Mouse (Mus musculus) lung, postnatal 0 days (tissue): ENCODE measurements around the gene Wipf1. TPM values are rescaled to one million over a fixed set of nuclear protein-coding genes. Genes with fewer than 3 reads are reported as not detected.

Source experiments
- ATAC-seq: fragments of 200-750 bp; cut with Nextera tagmentation; 2 replicates; pipeline ENCODE4 v1.8.0; 2017; ENCODE audit warnings: moderate library complexity
- DNase-seq: peaks from one replicate; pipeline ENCODE4 v3.0.0-alpha.2; 2016; ENCODE audit warnings: low spot score
- H3K27ac ChIP-seq: fragments of 300-500 bp; sonication (generic); 2 replicates; pipeline ENCODE4 v1.5.1; 2014; ENCODE audit warnings: antibody characterized with exemption, mild to moderate bottlenecking, low read length, mixed read lengths
- H3K27me3 ChIP-seq: fragments of 300-500 bp; sonication (generic); replicated peaks from 2 replicates; pipeline ENCODE4 v1.6.1; 2014; ENCODE audit warnings: low read length, mixed read lengths; ENCODE audit not compliant: insufficient read depth
- H3K36me3 ChIP-seq: fragments of 300-500 bp; sonication (generic); 2 replicates; pipeline ENCODE4 v1.6.1; 2014; ENCODE audit warnings: low read length, mixed read lengths; ENCODE audit not compliant: insufficient read depth
- H3K4me1 ChIP-seq: fragments of 300-500 bp; sonication (generic); 2 replicates; pipeline ENCODE4 v1.6.1; 2014; ENCODE audit warnings: antibody characterized with exemption, low read depth, low read length, mixed read lengths; ENCODE audit not compliant: insufficient read depth
- H3K4me2 ChIP-seq: fragments of 300-500 bp; sonication (generic); replicated peaks from 2 replicates; pipeline ENCODE4 v1.6.1; 2014; ENCODE audit warnings: low read depth, mild to moderate bottlenecking, low read length, moderate library complexity, mixed read lengths
- H3K4me3 ChIP-seq: fragments of 300-500 bp; sonication (generic); 2 replicates; pipeline ENCODE4 v1.5.1; 2014; ENCODE audit warnings: low read depth, low read length
- H3K9ac ChIP-seq: fragments of 300-500 bp; sonication (generic); replicated peaks from 2 replicates; pipeline ENCODE4 v1.6.1; 2014; ENCODE audit warnings: low read depth, mild to moderate bottlenecking
- H3K9me3 ChIP-seq: fragments of 300-500 bp; sonication (generic); 2 replicates; pipeline ENCODE4 v1.6.1; 2016; ENCODE audit warnings: low read length, mixed read lengths
- CTCF ChIP-seq: IDR thresholded peaks from 2 replicates; pipeline ENCODE4 v1.5.1; 2016; ENCODE audit warnings: antibody characterized with exemption, mild to moderate bottlenecking
- EP300 ChIP-seq: IDR thresholded peaks from 2 replicates; pipeline ENCODE4 v1.6.1; 2016; ENCODE audit warnings: antibody characterized with exemption, mild to moderate bottlenecking, control low read depth
- WGBS: fragments of 180-500 bp; shearing (Covaris S2); extraction: QIAGEN DNeasy Blood & Tissue Kit; methylation state at CpG from one replicate; pipeline ENCODE4 v1.1.7; 2014; 5-methylcytosine and 5-hydroxymethylcytosine counted together
- polyA plus RNA-seq: library from polyadenylated mRNA; unstranded; fragments of >200 nt; fragmentation: Nextera tagmentation; extraction: Ambion mirVana; gene quantifications from 2 replicates; pipeline ENCODE4 v1.2.1, GENCODE M21; 2015

The Wipf1 gene
- polyA plus RNA-seq, 1 experiment from 2014 or later, result 9.5 TPM

- Histone ChIP-seq H3K27me3 (no peaks in the 10 kb centered on the region), H3K9ac (peak overlapping the region; percentile 36), H3K36me3 (no peaks in the 10 kb centered on the region), H3K4me1 (peaks cover 12% of the 10 kb centered on the region; the same call in 1 of the 2 replicates), H3K4me3 (peak overlapping the region; percentile 35), H3K4me2 (peak overlapping the region; percentile 58), H3K27ac (peak overlapping the region; percentile 93), H3K9me3 (no peaks in the 10 kb centered on the region)
- 21% methylated on average over 26 of the region's 26 CpGs for WGBS
- peak; percentile 68 for DNase-seq
- peak; percentile 59 for ATAC-seq
- TF ChIP-seq CTCF (peak; percentile 40), EP300 (no peak)
These were observed 44.1 kb downstream of the Wipf1 start for GRCm38 (mm10) chr2:73485236-73486119.

GRCm38 (mm10) chr2:73484561-73485235 lies 44.8 kb downstream of the Wipf1 start:
- peak; percentile 75 for ATAC-seq
- peak overlapping the region; percentile 35 for H3K4me3 ChIP-seq
- TF ChIP-seq CTCF (no peak), EP300 (peak; percentile 84)
- peak; percentile 90 for DNase-seq
- H3K36me3 ChIP-seq, result no peaks in the 10 kb centered on the region
- no peaks in the 10 kb centered on the region for H3K9me3 ChIP-seq
- peaks cover 9% of the 10 kb centered on the region; the same call in 1 of the 2 replicates for H3K4me1 ChIP-seq
- peak overlapping the region; percentile 93 for H3K27ac ChIP-seq
- peak overlapping the region; percentile 58 for H3K4me2 ChIP-seq
- 16% methylated on average over 15 of the region's 15 CpGs for WGBS
- peak overlapping the region; percentile 36 for H3K9ac ChIP-seq
- H3K27me3 ChIP-seq, result no peaks in the 10 kb centered on the region

GRCm38 (mm10) chr2:73478805-73479204 lies 50.7 kb downstream of the Wipf1 start:
- H3K4me1 ChIP-seq, result peaks cover 4% of the 10 kb centered on the region; the same call in 1 of the 2 replicates
- ATAC-seq (no peak), DNase-seq (no peak)
- H3K9me3 ChIP-seq, result no peaks in the 10 kb centered on the region
- no peak overlapping the region for H3K4me2 ChIP-seq
- TF ChIP-seq EP300 (no peak), CTCF (peak; percentile 31)
- no peak overlapping the region for H3K9ac ChIP-seq
- no peaks in the 10 kb centered on the region for H3K27me3 ChIP-seq
- H3K4me3 ChIP-seq, result no peak overlapping the region
- whole genome bisulfite sequencing, result 91% methylated on average over 6 of the region's 6 CpGs
- no peaks in the 10 kb centered on the region for H3K36me3 ChIP-seq
- no peak overlapping the region for H3K27ac ChIP-seq

GRCm38 (mm10) chr2:73477501-73477900 lies 52.0 kb downstream of the Wipf1 start:
- WGBS, result 74% methylated on average over 7 of the region's 7 CpGs
- Histone ChIP-seq H3K9ac (no peak overlapping the region), H3K4me3 (no peak overlapping the region), H3K27me3 (no peaks in the 10 kb centered on the region), H3K4me2 (no peak overlapping the region), H3K9me3 (no peaks in the 10 kb centered on the region), H3K4me1 (peaks cover 4% of the 10 kb centered on the region; the same call in 1 of the 2 replicates), H3K27ac (no peak overlapping the region), H3K36me3 (no peaks in the 10 kb centered on the region)
- no peak for TF ChIP-seq EP300
- TF ChIP-seq CTCF, result no peak
- ATAC-seq (no peak), DNase-seq (no peak)

GRCm38 (mm10) chr2:73475519-73475918 lies 54.0 kb downstream of the Wipf1 start:
- TF ChIP-seq EP300, result no peak
- no peak for TF ChIP-seq CTCF
- no peak overlapping the region for H3K9ac ChIP-seq
- H3K4me3 ChIP-seq, result no peak overlapping the region
- DNase-seq (peak; percentile 68), ATAC-seq (peak; percentile 44)
- peaks cover 4% of the 10 kb centered on the region; the same call in 1 of the 2 replicates for H3K4me1 ChIP-seq
- H3K36me3 ChIP-seq, result no peaks in the 10 kb centered on the region
- no peak overlapping the region for H3K27ac ChIP-seq
- no peaks in the 10 kb centered on the region for H3K9me3 ChIP-seq
- no peak overlapping the region for H3K4me2 ChIP-seq
- no peaks in the 10 kb centered on the region for H3K27me3 ChIP-seq
- WGBS, result 30% methylated on average over 3 of the region's 3 CpGs

GRCm38 (mm10) chr2:73472130-73472529 lies 57.4 kb downstream of the Wipf1 start:
- no peak overlapping the region for H3K9ac ChIP-seq
- H3K9me3 ChIP-seq, result no peaks in the 10 kb centered on the region
- no peak overlapping the region for H3K27ac ChIP-seq
- no peak overlapping the region for H3K4me3 ChIP-seq
- WGBS, result 91% methylated on average over 2 of the region's 2 CpGs
- H3K36me3 ChIP-seq, result no peaks in the 10 kb centered on the region
- DNase-seq (no peak), ATAC-seq (no peak)
- no peaks in the 10 kb centered on the region for H3K27me3 ChIP-seq
- TF ChIP-seq CTCF (peak; percentile 57), EP300 (no peak)
- no peak overlapping the region for H3K4me2 ChIP-seq
- H3K4me1 ChIP-seq, result peaks cover 4% of the 10 kb centered on the region; the same call in 1 of the 2 replicates
